Mouse (Mus musculus) c-Kit-positive CD71-positive TER-119-positive erythroid progenitor cells, embryonic 14.5 days (primary cell): ENCODE data around the gene Gm28710.

Source experiments
- DNase-seq: peaks from one replicate; pipeline ENCODE4 v3.0.0-alpha.2; 2013; ENCODE audit warnings: low spot score

Gene Gm28710

DNA sequence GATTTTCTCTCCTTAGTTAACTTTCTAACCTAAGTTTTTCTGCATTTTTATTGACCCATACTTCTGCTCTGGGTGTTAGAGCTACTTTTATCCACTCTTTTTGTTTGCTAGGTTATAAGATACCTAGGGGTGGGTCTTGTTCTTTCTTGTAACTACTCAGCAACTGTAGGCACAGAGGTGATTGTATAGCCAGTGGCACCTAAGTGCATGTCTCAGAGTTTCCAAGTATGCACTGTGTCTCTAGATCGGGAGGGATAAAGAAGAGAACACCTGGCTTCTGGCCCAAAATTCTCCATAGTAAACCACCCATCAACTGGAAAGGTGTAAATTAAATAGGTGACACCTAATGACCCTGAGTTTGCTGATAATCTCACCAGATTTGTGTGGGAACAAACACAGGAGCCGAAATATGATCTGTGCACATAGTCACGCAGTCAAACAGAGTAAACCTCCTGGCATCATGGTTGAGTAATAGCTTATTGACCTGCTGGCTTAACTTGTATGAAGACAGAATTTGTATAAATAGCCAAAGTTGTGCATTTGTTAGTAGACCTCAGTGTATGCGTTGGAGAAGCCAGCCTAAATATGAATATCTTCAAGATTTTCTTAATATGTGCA is at the start of gene Gm28710:
Gm28710 (plus strand) TSS at position 568 of the 618 bp plus-strand sequence.
- DNase-seq = no peak

DNA sequence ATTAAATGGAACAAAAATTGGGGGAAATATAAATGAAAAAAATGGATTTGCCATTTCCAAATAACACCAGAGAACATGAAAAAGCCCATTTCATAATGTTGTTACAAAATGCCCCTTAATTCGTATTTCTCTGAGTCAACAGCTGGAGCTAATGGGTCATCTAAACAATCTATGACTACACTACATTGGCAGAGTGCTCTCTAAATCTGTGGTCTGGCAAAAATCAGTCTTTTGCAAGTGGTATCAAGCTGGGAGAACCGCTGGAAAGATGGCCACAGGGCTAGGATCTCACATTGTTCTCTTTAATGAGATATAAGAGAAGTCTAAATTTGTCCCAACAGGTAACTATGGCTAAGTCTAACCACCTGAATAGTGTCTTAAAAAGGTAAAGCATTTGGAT is 14.4 kb upstream of the Gm28710 start:
- DNase-seq = no peak

DNA sequence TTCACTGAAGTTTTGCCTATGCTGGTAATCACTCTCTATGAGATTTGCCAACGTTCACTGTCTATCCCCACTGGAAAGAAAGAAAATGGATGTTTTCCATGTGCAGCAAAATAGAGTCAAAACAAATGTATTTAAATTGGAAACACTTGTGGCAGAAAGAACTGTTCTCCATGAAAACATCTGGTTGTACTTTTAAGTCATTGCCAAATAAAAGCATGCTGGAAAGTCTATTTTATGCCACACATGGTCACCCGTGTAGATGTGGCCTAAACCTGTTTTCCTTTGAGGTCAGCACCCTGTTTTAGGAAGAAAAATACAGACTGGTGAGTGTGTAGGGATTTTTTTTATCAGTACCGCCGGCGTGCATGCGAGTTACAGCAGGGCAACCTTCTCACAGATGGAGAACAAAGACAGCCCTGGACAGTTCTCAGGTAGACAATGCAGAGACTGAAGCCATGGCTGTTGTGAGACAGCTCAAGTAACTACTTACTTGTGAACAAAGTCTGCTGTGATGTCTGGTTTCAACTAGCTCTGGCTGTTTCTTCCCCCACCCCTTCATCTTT is 12.9 kb upstream of the Gm28710 start:
- DNase-seq = no peak

DNA sequence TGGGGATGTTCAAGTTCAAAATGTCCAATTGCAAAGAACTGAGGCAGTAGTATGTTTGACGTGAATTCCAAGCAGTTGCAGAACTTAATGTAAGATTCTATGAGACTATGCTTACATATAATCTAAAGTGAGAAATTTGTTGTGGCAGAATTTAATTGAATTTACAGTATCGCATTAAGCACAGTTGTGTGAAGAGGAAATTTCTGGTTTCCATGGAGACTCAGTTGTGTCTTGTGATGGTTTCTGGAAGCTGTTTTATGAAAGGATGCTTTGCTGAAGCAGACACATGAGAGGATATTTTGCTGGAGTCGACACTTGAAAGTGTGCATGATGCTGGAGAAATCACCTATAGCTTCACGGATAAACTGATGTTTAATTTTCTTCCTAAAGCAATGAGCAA is 6.0 kb upstream of the Gm28710 start:
- DNase-seq = no peak

DNA sequence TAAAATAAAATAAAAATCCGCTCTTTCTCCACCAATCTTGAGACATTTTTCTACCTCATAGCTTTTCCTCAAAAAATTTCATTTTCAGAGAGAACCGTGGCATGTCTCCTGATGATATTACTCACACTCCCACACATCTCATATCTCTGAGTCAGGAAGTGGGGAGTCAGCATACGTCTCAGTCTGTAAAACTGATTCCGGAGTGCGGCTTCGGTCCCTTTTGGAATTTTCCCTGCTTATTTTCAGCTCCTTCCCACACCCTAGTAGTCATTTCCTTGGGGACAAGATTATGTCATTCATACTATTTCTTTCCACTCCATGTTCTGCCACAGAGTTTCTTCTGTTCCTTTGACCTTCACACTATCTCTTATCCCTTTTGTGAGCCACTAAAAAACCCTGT is 3.4 kb downstream of the Gm28710 start:
- no peak for DNase-seq

DNA sequence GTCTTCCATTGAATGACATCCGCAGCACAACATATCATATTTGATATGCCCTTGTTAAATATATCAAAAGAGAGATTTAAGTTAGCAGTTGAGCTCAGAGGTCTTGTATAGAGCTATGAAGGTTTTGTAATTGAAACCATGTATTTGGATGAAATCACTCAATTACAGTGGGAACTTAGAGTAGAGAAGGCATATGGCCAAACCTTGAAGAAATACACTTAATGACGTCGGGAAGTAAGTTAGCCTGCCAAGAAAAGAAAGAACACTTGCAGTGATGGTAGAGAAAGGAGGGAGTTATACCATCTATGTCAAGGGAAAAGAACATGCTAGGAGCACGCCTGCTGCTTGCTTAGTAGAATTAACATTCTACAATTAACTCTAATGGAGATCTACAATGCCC is 11.1 kb downstream of the Gm28710 start:
- no peak for DNase-seq

DNA sequence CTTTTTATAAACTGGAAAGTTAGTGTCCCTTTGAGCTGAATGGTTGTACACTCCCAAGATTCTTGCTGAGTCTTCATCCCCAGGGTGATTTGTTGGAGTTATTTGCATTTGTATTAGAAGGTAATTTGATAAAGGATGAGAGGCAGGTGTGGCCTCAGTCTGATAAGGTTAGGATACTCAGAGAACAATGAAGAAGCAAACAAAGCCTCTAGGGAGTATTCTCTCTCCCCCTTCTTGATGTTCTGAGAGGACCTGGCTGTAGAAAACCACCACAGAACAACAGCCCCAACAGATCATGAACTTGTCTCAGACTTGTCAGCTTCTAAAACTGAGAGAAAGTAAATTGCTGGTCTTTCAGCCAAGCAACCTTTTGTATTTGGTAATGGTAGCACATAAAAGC is 47.4 kb downstream of the Gm28710 start:
- DNase-seq = no peak

DNA sequence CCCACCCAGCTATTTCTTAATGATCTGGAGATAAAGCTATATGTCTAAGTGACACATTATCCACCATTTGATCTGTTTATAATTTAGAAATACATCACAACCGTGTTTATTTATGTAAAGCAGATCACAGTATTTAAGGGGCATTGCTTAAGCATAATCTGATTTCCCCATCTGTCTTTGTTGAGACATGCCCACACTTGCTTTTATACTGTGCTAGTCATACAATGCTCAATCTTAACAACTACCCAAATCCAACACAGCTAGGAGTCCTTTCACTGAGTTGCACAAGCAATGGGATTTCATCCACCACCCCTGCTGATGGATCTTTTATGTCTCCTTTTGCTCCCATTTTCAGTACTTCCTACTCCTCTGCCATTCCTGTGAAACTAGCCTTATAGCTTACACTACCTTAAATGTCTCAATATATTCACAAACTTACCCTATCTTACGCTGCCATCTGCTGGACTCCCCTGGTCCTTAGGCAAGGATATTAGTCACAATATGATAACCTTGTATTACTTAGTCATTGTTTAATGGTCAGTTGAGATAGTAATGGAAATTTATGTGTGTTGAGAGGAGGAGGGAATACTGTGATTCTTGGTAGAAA is 77.8 kb downstream of the Gm28710 start:
- no peak for DNase-seq

DNA sequence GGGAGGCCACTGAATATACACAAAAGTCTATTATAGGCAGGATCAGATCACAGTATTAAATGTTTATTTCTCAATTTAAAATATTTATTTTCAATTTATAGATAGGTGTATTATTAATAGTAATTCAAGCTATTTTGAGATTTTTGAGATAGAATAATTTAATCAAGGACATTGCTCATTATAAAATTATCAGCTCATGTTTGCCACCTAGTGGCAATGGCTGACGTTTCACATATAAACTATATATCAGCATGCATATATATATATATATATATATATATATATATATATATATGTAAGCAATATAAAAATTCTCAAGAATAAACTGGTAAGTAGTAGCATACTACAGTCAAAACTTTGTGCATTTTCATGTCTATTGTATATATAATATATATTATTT is 102.6 kb downstream of the Gm28710 start:
- DNase-seq = no peak

DNA sequence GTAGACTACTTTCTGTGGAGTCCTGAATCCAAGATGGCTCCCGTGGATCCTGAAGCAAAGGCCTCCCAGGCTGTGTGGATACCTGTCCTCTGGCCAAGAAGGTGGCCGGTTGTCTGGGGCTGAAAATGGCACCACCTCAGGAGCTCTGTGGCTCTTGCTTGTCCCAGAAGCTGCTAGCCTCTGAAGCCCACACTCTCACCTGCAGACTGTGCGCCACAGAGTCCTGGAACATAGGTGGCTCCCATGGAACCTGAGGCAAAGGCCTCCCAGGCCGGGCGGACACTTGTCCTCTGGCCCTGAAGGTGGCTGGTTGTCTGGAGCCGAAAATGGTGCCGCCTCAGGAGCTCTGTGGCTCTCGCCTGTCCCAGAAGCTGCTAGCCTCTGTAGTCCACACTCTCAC is 128.2 kb downstream of the Gm28710 start:
- DNase-seq = no peak

DNA sequence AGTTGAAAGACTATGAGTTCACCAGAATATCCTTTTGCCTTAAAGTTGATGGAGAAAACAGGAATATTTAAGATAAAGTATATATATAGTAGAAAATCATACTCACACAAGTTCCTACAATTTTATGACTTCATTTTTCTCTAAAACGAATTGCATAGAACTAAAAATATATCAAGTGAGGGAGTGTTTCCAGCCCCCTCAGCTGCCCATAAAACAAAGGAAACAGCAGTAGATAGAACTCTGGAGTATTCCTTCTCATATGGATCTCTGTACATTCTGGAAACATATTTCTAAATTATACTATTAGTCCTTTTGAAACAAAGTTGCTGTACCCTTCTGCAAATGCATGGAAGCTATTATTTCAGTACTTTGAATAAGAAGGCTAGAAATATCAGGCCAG is 130.9 kb downstream of the Gm28710 start:
- DNase-seq = no peak
